Mouse (Mus musculus) mouse trophoblast stem cell (cell line): ENCODE measurements around the gene Uvrag.

Experiments
- in situ Hi-C, 2 experiments: fragments of 300-500 bp; cut with MseI, MboI; formaldehyde crosslinking; loops; 2 replicates in 1 of 2; 3 replicates in 1 of 2; pipeline ENCODE4 v1.15.1; 2025

Uvrag gene

DNA sequence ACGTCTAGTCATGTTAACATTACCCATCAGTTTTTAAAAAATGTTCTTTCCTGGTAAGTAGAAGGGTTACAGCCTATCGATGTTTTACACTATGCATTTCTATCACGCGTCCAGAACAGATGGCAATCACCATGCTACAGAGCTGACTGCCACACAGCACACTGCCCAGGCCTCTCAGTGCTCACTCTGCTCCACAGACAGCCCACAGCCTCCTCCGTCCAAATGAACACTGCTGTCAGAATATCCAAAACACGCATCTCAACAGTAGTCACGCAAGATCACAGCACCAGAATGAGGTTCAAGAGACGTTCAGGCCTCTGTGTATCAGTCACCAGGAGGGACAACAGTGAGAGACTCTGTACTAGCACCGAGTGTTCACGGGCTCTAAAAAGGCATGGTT is 115.0 kb downstream of the Uvrag start:
- in situ Hi-C loops = no loop called here

DNA sequence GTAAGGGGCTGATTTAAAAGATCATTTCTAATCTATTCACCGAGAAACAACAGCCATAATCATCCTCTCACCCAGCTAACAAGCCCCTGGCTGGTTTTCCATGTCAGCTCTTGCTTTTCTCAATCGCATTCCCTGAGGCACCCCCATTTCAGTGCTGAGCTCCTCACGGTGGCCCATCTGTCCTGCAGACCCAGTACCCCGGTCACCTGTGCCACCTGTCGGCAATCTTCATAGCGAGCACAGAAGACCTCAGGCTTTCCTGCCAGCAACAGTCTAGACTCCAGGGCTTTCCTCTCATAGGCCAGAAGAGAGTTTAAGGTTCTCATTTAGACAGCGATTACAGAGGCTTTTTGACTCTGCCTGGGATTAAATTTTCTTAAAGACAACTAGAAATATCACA is 115.7 kb downstream of the Uvrag start:
- in situ Hi-C loops = no loop called here

DNA sequence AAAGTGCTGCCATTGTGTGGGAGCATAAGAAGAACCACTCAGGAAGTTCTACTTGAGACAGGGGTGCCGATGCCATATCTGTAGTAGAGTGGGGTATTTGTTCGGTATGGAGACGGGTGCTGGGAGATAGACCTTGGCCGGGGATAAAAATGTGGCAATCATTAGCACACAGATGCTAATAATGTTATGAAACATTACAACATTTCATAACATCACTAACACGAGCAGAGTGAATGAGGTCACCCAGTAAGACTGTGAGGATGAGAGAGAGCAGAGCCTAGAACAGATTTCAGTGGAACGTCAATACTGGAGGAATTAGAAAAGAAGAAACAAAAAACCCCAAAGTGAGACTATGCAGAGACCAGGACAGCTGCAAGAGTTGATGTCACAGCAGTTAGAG is 116.2 kb downstream of the Uvrag start:
- in situ Hi-C loops = no loop called here

DNA sequence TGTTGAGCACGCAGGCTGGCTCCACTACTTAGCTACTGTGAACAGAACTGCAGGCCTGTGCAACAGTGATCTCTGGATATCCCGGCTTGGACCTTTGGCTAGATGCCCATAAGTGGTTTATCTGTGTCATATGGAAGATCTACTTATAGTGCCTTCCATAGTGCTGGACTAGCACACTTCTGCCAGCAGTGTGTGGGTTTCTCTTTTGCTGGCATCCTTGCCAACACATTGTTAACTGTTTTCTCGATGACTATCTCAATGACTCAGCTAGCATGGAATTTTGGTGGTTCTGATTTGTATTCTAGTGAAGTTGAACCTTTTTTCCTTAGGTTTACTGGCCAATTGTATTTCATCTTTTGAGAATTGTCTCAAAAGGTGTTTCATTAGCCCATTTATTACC is 117.0 kb downstream of the Uvrag start:
- in situ Hi-C loops = no loop called here

DNA sequence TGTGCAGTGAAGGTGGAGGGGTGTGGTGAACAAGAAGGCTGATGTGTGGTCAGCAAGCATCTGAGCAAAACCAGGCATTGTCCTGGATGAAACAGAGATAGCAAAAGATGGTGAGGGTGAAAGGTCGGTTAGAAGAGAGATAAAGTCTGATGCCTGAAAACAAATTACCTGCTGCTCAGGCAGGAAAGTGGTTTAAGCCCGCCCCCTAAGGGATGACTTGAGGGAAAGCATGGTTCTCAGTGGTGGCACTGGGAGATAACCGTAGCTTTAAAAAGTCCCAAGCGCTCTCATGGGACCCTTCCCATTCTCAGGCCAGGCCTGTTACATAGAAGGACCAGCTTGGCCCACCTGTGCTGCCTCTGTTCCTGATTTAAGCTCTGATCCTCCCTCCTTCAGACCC is 119.7 kb downstream of the Uvrag start:
- in situ Hi-C loops = no loop called here

DNA sequence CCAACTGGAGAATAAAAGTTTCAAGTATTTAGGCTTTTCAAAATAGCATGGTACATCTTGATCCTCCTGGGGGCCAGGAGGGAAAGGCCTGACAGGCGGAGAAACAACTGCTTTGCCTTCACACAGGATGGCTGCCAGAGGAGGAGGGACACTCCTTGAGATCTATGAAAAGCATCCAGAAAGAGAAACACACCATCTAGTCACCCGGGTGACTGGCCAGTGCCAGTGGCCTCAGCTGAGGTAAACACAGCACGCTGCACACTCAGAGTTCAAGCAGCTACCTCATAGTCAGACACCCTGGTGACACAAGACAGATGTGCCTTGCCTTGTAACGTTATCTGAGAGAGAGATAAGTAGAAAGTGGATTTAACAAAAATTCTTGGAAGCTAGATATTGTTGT is 120.6 kb downstream of the Uvrag start:
- in situ Hi-C loops = no loop called here

DNA sequence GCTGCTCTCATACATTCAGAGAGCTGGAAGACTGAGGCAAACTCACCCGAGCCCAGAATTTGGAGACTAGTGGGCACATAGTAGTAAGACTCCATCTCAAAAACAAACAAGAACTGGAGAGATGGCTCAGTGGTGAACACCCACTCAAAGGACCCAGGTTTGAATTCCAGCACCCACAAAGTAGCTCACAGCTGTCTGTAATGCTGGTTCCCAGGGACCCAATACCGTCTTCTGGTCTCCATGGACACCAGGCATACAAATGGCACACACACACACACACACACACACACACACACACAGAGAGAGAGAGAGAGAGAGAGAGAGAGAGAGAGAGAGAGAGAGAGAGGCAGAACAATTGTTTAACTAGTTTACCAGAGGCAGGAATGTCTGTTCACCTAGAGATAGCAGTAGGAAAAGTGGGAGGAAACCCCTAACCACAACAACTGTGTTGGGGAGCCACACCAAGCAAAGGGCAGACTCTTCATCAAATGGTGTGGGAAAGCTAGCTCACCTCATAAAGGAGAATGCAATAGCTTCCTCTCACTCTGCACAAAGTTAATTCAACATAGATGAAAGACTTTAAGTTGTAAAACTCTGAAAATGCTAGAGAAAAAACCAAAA is 123.6 kb downstream of the Uvrag start:
- in situ Hi-C loops = no loop called here

DNA sequence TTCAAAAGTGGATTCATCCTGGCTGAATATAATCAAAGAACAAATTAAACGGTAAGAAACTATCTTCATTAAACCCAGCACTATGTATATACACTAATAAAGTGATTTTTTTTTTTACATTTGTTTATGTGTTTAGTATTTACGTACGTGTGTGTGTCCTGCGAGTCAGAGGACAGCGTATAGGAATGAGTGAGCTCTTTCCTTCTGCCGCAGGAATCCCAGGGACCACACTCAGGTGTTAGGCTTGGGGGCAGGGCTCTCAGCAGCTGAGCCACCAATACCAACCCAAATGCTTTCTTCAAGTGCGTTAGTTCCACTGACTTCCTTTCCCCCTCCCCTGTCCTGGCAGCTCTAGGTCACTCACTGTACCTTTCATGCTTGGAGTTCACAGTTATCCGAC is 125.0 kb downstream of the Uvrag start:
- in situ Hi-C loops = no loop called here

DNA sequence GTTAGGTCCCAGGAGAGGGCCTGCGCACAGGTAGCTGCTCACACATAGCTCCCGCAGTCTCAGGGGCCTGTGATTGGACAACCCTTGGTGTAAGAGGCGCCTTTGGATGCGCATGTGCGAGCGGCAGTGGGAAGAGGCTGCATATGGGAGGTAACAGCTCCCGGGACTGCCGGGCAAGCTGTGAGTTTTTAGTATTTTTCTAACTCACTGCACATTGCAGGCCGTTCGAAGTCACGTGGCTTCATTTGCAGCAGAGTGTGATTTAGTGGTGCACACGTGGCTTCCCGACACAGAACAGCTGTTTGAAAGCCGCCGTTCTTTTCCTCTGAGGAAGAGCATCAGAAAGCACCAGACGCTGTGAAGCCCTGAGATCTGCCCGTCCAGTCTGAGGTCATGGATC is 125.5 kb downstream of the Uvrag start:
- in situ Hi-C loops = no loop called here

DNA sequence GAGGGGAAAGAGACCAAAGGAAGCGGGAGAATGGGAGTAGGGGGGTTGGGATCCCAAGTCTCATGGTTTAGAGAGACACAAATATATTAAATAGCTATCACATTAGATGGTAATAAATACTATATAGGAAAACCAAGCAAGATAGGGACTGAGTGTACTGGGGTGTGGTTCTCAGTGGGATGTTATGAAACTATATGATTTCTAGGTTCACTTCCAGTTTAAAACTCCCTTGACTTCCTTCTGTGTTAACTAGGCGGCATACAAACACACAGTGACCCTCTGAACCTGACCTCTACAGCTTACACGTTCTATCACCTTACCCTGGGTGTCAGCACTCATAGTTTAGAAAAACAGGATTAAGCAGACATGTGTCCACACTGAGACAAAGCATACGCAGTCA is 126.3 kb downstream of the Uvrag start:
- in situ Hi-C loops = no loop called here

DNA sequence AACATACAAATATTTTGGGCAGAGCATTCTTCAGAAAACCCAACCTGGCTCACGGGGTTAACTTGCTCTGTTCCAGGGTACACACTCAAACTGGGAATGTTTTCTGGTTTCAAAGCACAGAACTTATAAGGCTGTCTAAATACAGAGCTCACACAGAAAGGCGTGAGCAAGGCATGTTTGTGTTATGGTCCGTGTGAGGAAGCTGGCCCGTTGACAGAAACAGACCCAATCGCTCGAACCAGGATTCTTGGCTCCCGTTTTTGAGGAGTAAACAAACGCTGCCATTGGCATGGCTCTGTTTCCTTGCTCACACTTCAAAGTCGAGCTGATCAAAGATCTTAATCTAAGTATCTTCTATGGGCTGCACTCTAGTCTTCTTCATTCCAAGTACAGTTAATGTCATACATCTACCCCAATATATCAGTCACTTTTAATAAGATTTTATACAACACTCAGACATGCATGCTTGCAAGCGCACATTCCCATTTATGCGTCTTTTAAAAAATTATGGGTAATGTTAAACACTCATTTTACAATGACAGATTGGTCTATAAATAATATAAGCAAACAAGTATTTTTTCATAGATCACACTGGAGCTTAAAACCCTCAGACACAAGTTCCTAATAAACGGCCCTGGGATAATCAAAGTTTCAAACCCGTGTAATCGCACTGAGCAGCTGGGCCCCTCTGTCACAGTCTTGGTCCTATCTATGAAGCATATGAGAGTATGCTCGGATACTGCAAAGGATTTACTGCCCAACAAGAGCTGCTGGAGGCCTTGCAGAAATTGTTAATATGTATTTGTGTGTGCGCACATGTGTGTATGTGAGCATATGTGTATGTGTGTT is 133.2 kb downstream of the Uvrag start:
- in situ Hi-C loops = no loop called here

DNA sequence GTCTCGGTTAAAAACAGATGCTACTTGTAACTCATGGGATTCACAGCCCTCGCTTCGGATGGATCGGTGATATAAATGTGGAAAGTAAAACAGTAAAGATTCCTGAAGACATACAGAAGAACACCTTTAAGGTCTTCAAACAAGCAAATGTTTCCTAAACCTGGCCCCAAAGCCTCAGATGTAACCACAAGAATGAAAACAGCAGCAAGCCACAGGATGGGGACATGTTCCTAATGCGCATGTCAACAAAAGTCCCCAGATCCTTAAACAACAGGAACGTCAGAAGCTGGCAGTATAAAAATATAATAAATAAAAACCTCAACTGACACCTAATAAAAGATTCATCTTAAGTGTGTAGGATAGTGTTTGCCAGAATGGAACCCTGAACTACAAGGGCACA is 137.7 kb downstream of the Uvrag start:
- in situ Hi-C loops = no loop called here

DNA sequence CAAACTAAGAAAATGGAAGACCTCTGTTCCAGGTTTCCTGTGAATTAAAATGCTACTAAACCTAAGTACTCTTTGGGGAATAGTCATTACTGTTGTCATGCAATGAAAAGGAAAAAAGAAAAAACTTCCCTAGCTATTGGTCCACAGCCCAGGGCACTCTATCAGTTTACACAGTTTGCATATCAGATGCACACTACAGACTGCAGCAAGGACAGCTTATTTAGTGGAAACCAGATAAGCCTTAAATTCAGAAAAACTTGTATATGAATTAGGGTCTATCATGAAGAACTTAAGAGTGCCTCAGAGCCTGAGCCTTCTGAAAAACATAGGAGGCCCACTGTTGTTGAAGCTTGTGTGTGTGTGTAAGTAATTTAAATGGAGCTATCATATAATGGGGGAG is 142.2 kb downstream of the Uvrag start:
- in situ Hi-C loops = no loop called here

DNA sequence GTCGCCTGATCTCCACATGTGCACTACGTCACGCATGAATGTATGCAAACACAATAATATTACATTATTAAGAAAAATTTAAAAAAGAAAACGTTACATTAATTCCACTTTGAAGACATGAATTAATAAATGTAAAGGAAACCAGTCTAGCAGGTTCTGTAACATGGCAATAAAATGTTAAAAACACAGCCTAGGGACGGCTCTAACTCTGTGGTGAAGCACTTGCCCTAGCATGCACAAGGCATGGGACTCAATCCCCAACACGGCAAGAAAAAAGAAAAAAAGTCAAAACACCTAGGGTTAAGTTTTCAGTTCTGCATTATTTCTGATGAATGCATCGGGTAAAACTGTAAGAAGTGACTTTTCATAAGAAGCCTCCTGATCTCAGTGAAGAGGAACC is 143.2 kb downstream of the Uvrag start:
- in situ Hi-C loops = no loop called here

DNA sequence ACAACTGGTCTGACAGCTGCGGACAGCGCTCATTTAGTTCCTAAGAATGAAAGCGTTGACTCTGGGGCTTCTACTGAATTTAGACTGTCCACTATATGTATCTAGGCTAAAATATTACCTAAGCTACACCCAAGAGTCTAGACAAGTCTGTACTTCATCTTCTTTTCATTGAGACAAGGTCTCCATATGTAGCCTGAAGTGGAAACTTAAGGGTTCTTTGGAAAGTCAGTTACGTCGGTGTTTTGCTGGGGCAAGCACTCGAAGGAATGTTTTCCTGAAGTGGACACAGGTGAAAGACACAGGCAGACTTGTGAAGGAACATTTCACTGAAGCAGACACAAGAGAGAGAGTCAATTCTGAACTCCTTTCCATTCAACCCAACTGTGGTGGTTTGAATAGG is 144.2 kb downstream of the Uvrag start:
- in situ Hi-C loops = no loop called here

DNA sequence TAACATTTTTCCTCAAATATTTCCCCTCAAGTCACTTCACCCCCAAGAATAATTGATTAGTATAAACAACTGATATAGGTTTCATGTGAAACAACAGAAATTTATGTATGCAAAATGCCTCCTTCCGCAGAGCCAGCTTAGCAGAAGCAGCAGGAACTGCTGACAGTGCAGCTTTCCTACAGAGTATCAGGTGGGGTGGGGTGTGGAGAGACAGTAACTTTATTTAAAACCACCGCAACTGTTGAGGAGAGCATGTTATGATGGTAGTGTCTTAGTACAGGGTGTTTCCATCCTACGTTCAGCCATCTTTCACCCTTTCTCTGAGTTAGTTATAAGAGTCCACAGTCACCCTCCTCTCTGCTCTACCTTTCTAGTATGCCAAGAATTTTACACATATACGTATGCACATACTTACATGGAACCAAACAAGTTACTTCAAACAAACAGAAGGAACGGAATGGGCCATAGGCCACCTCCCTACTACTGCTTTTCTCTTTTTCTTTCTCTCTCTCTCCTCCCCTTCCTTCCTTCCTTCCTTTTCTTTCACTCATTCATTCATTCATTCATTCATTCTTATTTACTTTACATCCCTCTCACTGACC is 145.7 kb downstream of the Uvrag start:
- in situ Hi-C loops = no loop called here

DNA sequence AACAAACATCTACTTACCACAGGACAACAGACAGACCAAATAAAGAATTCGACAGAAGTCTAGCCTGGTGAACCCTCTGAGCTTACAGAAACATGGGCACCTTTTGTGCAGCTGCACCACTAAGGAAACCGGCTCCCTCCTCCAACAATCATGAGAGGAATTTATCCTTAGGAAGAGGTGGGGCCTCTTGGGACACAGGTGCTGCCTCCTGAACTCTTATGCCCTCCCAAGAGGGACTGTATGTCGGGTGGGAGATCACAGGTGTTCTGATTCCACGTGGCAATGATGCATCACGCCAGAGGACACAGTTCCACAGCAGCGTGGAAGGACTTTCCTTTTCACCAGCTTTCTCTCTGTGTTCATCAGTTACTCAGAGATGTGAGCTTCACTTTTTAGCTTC is 146.8 kb downstream of the Uvrag start:
- in situ Hi-C loops = no loop called here

DNA sequence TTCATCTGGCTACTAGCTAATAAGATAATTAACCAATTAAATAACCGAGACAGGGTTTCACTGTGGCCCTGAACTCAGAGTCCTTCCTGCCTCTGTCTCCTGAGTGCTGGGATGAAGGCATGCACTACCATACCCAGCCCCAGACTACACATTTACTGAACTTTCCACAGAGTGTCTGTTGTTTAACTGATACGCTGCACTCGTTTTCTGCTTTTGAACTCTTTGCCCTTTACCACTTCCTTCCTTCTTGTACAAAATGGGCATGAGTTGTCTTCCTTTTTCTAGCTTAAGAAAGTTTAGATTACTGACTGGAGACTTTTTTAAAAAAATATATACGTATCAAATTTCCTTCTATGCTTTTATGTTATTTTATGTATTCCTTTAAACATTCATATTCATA is 147.5 kb downstream of the Uvrag start:
- in situ Hi-C loops = no loop called here

DNA sequence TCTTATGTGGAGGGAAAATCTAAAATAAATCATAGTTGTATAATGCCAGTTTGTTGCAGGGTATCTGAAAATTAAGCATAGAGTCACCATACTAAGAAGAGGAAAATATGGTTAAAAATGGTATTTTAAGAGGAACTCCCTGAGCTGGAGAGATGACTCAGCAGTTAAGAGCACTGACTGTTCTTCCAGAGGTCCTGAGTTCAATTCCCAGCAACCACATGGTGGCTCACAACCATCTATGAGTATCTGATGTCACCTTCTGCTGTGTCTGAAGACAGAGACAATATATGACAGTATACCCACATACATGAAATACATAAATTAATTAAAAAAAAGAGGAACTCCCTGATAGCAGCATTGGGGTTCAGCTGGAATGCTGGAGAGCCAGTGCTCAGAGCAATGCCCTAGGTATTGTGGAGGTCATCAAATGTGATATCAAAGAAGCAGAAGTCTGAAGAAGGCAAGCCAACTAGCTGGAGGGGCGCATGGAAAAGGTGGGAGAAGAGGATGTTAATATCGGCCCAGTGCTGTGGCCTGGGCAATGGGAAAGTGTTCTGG is 149.7 kb downstream of the Uvrag start:
- in situ Hi-C loops = no loop called here

DNA sequence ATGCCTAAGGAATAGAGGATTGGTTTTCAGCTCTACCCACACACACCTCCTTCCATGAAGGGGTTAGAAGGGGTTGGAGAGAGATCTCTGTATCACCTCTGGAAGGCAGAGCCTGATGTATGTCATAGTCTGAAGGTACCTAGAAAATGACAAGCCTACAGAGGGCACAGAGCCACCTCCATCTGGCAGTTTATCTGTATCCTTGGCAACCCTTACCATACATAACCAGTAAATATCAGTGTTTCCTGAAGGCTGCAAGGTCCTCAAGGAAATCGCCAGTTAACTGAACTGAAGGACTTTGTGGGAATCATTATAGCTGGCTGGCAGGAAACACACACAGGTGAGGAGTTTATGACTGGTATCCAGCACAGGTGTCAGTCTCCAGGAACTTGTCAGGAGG is 150.4 kb downstream of the Uvrag start:
- in situ Hi-C loops = no loop called here

DNA sequence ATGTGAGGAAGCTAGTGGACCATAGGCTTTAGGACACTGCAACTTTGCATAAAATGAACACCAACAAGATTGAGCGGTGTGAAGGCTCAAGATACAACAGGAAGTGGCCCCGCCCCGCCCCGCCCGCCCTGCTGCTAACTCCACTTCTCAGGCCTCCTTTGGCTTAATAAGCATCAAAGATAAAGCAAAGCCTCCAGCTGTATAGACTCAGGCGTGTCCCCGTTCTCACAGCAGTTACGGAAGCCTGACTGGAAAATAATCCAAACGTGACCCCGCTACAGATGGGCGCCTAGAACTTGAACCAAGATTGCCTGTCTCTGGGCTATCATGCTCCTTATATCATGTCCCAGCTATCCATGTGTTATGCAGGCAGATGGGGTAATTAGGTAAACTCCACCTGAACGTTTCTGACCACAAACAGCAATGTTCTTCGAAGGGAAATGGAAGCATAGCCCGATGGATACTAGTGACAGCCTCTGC is 153.9 kb downstream of the Uvrag start:
- in situ Hi-C loops = no loop called here

DNA sequence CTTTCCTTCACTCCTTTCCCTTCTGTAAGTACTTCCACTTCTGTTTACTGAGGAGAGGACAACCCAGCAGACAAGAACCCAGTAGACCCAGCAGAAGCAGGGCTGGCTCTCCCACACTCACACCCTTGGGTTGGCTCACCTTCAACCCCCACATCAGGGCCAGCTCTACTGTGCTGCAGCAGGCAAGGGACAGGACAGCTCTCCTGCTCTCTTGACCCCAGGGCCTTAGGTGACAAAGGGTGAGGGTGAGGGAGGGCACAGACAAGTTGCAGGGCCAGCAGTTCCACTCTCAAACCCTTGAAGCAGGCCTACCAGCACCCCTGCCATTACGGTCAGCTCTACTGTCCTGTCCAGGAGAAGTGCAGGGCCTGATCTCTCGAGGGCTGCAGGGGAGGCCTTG is 155.0 kb downstream of the Uvrag start:
- in situ Hi-C loops = no loop called here

DNA sequence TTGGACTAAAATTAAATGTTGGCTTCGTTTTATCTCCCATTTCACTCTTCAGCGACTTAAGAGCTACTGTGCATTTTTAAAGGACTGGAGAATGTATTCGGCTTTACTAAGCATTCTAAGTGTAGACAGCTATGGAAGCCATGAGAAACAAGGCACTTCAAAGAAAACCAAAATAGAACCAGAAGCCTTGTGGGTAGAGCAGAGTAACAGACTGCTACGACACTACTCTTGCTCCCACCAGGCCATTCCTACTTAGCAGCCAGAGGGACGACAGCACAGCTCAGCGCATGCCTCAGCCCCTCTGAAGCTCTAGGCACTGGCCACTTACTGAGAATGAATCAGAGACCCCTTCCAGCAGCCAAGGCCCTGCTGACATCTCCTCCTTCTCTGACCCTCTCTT is 155.5 kb downstream of the Uvrag start:
- in situ Hi-C loops = no loop called here
